Mouse (Mus musculus) kidney, postnatal 10 days (tissue): ENCODE data around the gene Tstd1.
A peak's percentile ranks its signal among the peaks of the same experiment; 100 is the strongest.

Experiments
- DNase-seq: peaks from one replicate; pipeline ENCODE4 v3.0.0; 2021; ENCODE audit warnings: mixed read lengths

Gene Tstd1

DNA sequence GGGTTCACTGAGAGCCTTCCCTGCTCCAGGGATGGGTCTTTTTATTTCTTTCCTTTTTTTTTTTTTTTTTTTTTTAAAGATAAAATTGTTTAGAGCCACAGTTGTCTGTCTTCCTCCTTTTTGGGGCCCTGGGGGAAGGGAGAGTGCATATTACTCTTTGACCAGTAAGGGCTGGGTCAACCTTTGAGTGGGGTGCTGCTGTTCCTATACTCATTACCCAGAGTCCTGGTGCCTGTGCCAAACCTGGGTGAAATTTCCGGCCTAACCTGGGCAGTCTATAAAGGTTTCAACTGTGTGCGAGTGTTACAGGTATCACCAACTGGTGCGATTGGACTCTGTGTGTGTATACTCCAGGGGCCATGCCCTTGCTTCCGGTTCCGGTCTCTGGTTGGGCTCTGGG, at the start of gene Tstd1:
Gene Tstd1, plus strand, starts transcription at position 213 of the 400 bp plus-strand sequence.
- peak; percentile 61 for DNase-seq

DNA sequence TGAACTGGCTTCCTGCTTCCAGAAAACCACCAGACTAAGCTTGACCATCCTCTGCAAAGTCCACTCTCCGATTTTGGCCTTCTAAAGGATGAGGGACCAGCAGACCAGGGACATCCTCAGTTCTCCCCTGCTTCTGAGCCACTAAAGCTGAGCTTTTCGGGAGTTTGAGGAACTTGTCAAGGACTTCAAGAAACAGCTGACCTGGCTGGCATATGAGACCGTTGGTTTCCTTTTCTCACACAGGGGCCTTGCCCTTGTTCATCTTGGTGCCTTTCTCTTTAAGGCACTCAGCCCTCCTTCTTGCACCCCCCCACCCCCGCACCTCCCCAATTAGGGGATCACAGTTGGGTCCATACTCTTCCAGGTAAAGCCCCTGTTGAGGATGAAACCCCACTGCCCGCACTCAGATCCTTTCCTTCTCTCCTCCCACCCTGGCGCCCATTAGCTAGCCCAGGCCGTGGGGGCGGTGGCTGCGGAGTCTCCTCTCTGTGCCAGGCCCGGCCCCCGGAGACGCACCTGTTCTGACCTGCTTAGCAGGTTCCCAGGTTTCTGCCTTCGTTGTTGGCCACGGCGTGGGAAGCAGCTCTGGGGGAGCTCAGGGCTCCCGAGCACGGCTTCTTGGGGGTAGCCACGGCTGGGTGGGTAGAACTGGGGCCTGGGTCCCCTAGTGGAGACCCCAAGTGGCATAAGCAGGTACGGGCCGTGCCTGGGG, 48.7 kb upstream of the Tstd1 start, which contains the start of gene Nectin4:
Gene Nectin4, plus strand, starts transcription at position 255 of the 712 bp plus-strand sequence.
- DNase-seq = peak; percentile 68

DNA sequence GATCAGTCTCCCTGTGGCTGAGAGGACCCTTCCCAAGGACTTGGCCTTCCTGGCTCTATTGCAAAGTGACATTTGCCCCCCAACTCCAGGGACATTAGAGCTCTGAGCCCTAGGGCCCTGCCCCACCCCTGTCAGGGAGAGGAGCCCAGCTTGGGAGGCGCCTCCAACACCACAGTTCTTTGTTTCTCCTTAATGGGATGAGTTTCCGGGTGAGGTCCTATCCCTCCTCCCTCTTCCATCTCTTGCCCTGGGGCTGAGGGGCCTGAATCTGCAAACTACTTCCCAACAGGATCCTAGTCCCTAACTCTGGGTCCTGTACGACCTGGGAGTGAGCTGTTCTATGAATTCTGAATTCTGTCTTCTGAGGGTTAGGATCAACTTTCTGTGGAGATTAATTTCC, 45.8 kb upstream of the Tstd1 start:
- DNase-seq = no peak

DNA sequence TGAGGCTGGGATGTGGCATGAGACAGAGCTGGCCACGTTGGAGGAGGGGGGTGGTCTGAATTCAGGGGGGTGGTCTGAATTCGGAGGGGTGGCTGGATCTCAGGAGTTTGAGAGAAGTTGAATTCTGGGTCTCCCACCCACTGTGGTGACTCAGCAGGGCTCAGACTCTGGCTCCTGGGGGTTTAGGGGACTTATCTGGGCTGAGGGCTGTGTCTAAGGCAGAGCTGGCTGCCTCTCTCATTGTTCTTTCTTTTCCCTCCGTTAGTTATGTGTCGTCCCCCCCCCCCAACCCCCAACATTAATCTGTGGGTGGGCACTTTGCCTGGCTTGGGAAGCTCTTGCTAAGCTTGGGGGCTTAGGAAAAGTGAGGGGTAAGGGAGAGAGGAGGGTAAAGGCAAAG, 44.7 kb upstream of the Tstd1 start:
- no peak for DNase-seq

DNA sequence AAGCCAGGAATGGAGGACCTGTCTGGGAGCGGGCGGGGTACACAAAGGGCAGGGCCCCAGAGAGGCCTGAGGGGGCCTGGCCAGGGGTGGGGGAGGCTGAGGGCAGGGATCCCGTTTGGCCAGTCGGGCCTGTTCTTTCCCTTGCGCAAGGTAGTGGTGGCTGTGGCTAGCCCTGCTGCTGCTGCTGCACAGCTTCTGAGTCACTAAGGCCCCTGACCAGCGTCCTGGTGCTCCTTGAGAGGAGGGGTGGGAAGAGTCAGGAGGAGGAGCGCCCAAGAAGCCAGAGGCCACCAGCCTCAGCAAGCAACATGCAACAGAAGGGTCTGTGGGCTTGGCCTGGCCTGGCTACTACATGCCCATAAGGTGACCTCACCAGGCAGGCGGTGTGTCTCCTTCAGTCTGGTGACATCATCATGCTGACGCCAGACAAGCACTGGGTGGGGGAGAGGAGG, 43.0 kb upstream of the Tstd1 start:
- no peak for DNase-seq

DNA sequence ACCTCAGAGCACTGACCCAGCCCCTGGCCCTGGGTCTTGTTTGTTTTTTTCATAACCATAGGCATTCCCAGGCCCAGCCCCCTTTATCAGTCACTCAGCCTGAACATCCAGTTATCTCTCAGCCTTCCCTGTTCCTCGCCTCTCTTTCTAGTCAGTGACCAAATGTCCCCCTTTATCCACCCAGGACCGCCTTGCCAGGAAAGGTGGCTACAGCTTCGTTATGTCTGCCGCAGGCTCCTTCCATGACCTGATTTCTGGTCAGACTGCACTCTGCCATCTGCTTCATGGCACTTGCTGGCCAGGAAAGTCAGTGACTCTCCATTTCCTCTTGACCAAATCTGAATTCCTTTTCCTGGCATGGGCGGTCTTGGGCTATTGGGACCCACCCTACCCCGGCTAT, 40.4 kb upstream of the Tstd1 start:
- DNase-seq = no peak

DNA sequence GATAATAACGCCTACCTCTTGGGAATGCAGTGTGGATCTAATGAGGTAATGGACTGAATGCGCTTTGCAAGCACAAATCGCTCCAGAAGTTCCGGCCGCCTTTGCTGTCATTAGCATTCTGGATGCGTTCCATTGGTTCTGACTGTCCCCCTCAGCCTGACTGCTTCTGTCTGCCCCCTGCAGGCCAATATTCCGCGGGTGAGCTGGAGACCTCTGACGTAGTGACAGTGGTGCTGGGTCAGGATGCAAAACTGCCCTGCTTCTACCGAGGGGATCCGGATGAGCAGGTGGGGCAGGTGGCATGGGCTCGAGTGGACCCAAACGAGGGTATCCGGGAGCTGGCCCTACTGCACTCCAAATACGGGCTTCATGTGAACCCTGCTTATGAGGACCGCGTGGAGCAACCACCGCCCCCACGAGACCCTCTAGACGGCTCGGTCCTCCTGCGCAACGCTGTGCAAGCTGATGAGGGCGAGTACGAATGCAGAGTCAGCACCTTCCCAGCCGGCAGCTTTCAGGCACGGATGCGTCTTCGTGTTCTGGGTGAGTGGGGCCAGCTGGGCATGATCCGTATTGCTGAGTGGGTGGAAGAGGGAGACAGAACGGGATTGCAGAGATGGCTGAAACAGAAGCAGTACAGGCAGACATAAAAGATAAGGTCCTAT, 38.6 kb upstream of the Tstd1 start:
- peak; percentile 88 for DNase-seq

DNA sequence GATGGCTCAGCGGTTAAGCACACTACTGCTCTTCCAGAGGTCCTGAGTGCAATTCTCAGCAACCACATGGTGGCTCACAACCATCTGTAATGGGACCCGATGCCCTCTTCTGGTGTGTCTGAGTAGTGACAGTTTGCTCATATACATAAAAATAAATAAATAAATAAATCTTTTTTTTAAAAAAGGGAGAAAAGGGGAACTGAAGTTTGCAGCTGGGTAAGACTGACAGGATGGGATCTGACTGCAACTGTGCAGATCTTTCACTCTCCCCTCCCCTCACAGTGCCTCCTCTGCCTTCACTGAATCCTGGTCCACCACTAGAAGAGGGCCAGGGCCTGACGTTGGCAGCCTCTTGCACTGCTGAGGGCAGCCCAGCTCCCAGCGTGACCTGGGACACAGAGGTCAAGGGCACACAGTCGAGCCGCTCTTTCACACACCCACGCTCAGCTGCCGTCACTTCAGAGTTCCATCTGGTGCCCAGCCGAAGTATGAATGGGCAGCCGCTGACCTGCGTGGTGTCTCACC, 36.5 kb upstream of the Tstd1 start:
- no peak for DNase-seq

DNA sequence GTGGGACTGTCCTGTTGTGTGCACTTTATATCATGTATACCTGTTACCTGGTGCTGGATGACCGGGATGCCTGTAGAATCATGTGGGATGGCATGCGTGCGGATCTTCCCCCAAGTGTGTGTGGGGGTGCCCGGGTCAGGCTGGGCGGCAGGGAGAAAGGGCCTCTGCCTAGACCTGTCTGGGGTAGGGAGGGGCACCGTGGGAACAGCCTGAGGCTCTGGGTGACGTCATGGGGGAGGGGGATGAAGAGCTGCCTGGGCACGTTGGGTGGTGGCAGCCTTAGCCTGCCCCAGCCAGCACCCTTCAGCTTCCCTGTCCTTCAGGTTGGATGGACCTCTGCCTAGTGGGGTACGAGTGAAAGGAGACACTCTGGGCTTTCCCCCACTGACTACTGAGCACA, 34.3 kb upstream of the Tstd1 start:
- DNase-seq = no peak

DNA sequence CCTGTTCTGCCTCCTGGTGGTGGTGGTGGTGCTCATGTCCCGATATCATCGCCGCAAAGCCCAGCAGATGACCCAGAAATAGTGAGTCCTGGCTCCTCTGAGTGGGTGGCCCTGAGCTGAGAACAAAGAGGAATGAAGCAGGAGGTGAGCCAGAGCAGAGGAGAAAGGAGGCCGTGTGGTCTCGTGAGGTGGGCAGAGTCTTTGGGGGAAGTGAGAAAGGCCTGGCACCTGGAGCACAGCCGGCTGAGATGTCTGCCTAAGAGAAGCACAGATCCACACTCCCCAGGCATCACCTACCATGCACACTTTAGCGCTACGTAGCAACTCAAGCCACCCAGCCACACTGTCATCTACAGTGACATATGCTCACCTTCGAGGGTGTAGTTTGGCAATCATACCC, 33.5 kb upstream of the Tstd1 start:
- DNase-seq = no peak

DNA sequence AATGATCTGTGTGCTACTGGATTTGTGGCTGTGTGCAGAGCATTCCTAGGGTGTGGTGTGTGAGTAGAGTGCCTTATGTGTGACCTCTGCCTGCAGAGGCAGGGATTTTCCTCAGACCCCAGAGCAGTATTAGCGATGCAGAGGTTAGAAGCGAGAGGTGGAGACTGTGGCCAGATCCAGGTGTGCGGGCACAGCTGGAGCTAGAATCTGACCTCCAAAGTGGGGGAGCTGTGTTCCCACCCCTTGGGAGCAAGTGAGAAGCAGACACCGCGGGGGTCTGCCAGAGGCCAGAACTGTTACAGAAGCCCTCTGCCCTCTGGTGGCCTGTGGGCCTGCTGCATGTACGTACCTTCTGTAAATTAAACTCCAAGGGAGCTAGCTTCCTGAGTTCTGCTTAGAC, 31.6 kb upstream of the Tstd1 start:
- DNase-seq = peak; percentile 46

DNA sequence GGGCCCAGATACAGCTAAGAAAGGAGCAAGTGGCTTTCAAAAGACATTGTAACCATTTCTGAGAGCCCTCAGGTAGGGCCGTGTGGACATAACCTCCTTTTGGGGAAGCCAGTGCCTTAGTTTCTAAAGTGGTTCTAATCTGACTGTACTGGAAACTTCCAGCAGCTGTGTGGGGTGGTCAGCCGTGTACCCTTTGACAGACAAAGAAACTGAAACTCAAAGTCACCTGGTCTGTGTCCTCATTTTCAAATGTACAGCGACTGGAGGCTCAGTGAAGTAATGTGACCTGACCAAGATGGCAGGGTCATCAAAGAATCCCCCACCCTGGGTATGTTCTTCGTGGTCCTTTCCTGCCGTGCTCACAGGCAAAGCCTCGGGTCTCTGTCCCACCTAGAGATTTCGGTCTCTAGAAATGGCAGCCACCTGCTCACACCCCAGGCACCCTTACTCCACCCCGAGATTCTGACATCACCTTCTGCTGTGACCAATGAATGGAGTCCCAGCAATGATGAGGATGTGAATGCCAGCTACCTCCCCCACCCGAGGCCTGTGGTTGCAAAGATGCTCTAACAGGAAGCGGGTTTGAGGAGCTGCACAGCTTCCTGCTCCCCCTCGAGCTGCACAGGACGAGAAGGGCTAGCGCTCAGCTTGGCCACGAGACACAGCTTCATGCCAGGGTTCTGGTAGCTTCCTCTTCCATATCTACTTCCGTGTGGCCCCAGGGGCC, 30.1 kb upstream of the Tstd1 start, which contains the start of gene Arhgap30:
Gene Arhgap30, plus strand, starts transcription at position 579 of the 727 bp plus-strand sequence.
- peak; percentile 23 for DNase-seq

DNA sequence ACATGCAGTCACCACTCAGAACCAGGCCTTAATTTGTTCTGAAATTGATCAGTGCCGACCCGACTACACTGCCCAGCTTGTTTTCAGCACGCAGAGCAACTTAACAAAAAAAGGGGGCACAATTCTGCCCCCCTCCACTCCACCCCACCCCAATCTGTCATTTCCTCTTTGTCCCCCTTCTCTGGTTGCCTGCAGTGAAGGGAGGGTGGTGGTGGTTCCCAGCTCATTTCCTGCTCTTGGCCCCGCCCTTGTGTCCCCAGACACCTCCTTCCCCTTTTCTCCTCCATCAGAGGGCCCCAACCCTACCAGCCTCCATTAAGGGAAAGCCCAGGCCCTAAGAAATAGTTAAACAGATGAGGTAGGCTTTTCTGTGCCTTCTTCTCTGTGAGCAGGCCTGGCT, 28.6 kb upstream of the Tstd1 start:
- DNase-seq = no peak

DNA sequence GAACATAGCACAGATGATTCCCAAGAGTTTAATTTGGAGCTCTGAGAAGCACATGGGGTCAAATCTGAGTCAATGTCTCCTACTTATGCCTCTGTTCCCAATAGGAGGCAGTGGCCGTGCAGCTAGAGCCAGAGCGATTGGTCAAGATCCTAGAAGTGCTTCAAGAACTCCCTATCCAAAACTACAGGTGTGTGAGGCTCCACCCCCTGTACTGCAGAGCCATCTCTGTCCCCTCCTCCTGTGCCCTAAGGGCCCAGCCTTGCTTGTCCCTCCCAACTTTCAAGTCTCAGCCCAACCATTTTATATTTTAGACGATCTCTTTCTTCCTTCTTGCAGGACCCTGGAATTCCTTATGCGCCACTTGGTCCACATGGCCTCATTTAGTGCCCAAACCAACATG, 16.9 kb upstream of the Tstd1 start:
- DNase-seq = no peak

DNA sequence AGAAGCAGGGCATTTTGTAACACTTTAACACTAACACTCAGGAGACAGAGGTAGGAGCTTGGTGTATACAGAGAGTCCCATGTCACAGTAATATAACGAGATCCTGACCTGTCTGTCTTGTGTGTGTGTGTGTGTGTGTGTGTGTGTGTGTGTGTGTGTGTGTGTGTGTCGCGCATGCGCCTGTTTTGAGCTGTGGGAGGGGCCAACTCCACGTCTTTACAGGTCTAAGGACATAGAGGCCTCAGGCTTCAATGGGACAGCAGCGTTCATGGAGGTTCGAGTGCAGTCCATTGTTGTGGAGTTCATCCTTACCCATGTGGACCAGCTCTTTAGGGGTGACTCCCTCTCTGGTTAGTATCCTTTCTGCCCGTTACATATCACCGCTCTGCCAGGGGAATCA, 15.7 kb upstream of the Tstd1 start:
- no peak for DNase-seq

DNA sequence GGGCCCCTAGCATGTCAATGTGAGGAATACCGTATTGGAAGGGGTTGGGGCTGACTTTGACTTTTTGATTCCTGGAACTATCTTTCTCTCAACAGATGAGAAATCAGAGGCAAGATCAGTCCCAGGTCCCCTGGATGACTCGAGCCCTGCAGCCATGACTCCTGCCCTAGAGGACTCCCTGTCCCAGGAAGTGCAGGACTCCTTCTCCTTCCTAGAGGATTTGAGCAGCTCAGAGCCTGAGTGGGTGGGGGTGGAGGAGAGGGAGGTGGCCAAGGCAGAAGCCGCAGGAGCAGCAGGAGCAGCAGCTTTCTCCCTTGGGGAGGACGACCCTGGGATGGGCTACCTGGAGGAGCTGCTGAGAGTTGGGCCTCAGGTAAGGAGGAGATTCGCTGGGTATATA, 11.4 kb upstream of the Tstd1 start:
- DNase-seq = no peak

DNA sequence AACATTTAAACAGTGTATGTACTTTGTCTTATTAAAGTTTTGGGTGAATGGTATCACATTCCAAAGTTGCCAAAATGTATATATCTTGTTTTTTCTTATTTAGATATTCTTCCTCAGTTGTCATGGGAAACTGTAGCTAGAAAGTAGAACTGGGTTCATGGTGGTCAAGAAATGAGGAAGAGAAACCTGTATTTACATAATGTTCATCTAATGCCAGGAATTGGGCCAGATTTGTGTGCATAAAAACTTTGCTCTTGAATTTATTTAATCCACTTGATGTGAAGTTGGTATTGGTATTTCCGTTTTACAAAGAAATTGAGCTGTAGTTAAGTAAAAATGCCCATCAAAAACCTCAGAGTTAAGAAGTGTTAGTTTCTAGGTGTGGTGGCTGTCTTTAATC, 8.4 kb upstream of the Tstd1 start:
- DNase-seq = no peak

DNA sequence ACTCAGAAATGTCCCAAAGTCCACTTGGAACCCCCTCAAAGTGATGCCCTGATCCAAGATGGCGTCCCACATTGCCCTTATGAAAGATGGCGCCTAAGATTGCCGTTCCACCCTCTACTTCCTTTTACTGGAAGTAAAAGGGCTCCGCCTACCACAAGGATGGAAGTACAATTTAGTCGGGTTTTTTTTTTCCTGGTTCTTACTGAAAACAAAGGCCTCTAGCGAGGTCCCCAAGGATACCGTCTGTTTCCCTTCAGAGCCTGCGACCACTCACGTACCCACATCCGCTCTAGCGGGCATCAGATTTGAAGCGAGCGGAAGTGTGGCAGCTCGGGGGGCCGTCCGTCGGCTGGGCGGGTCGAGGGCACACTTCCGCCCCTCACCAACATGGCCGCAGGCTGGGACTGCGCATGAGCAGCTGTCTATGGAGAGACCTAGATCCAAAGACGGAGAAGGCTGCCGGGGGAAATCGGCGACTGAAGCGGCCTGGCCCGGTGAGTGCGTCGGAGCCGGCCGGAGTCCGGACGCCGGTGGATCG, 7.7 kb upstream of the Tstd1 start, which contains the start of gene Usf1:
Gene Usf1, plus strand, starts transcription at position 367 of the 538 bp plus-strand sequence.
- DNase-seq = peak; percentile 97

DNA sequence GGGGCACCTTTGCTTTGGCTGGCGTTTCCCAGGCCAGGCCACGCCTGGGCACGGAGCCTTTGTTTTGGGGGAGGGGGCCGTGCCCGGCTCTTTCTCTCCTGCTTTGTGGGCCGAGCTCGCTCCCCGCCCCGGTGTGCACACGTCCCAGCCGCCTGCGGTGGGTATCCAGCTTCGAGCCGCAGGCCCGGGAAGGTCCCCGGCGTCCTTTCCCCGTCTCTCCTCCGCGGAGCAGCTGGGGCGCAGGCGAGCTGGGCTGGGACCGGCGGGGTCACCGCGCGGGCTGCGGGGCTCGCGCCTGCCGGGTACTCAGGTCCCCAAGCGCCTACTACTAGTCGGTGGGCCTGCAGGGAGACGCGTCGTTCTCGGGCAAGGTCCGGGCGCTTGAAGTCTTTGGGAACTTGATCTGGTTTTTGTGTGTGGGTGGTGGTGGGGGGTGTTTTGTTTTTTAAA, 7.2 kb upstream of the Tstd1 start:
- no peak for DNase-seq

DNA sequence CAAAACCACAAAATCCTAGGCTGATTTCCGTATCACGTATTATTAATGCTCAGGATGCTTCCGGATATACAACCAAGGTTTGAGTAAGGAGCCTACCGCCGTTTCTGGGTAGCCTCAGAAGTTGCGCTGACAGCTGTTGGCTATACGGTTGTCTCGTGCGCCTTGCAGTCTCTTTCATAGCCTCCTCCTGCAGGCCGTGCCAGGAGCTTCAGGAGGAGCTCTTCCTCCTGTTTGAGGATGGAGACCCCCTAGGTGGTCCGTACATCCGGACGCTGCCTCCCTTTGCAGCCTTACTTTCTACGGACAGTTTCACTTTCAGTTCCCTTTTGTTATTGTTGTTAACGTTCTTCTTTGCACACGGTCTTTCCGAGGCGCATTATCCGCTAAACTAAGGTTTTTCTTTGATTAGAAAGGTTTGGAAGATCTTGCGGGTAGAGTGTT, 6.7 kb upstream of the Tstd1 start:
- peak; percentile 57 for DNase-seq

DNA sequence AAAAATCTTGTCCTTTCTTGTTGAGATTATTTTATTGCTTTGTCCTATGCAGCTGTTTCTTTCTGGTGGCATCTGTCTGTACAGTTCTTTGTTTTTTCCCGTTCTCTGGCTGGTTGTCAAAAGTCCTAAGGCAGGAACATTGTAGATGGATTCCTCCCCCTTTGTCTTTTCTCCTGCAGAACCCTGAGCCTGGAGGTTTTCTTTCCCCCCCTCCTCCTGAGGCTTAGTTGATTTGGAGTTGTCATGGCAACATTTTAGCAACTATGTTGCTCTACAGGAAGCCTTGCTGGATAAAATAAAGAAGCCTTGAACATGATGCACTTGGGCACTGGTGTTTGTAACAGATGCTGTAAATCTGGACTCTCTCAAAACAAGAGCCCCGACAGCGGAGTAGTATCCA, 6.2 kb upstream of the Tstd1 start:
- no peak for DNase-seq

DNA sequence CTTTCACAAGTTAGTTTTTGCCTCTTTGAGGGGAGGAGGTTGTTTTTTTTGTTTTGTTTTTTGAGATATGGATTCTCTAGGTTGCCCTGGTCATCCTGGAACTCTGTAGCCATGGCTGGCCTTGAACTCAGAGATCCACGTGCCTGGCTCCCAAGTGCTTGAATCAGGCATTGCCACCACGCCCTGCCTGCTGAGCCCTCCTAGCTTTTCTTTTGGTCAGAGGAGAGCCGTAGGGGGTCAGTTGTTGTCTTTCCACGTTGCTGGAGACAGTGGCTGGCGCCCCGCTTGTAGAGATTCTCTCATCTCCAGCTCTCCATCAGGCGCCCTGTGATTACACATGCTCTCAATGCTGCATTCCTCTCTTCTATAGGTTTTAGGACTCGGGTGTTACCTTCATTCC, 5.1 kb upstream of the Tstd1 start:
- no peak for DNase-seq

DNA sequence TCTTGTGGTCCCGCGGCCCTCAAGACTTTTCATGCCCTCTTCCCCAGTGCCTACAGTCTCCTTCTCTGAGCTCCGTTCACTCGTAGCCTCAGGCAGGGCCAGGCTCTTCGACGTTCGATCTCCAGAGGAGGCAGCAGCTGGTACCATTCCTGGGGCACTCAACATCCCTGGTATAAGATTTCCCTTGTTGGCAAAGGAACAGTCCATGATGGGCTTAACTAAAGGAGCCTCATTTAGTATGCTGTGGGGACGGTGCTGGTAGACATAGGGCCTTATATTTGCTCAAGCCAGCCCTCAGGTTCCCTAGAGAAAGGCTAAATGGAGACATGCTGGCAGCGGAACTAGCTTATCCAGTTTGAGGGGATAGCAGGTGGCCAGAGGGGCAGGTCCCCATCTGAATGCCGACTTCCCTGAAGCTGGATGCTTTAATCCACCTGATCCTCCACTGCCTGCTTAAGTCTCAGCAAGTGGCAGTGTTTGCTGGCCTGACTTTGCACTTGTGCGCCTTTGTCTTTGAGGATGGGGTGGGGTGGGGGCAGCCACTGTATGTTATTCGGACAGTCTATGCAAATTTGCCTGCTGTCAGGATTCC, 715 bp downstream of the Tstd1 start:
- DNase-seq = no peak
